Mouse (Mus musculus) limb, embryonic 14.5 days (tissue): ENCODE data around the gene Actn3. TPM values are rescaled to one million over a fixed set of nuclear protein-coding genes. Genes with fewer than 3 reads are reported as not detected.

ENCODE experiments used
- ATAC-seq: fragments of 200-750 bp; cut with Nextera tagmentation; 2 replicates; pipeline ENCODE4 v1.8.0; 2017; ENCODE audit warnings: low read depth, moderate number of reproducible peaks, moderate TSS enrichment; ENCODE audit not compliant: low FRiP score
- DNase-seq: peaks from one replicate; pipeline ENCODE4 v3.0.0-alpha.2; 2015; ENCODE audit warnings: low spot score
- H3K27ac ChIP-seq: fragments of 300-500 bp; sonication (generic); replicated peaks from 2 replicates; pipeline ENCODE4 v1.5.1; 2014; ENCODE audit warnings: low read depth, mild to moderate bottlenecking, low read length, moderate library complexity, mixed read lengths
- H3K27me3 ChIP-seq: fragments of 300-500 bp; sonication (generic); 2 replicates; pipeline ENCODE4 v1.6.1; 2014; ENCODE audit warnings: low read length, mixed read lengths; ENCODE audit not compliant: control insufficient read depth, insufficient read depth
- H3K36me3 ChIP-seq: fragments of 300-500 bp; sonication (generic); 2 replicates; pipeline ENCODE4 v1.6.1; 2014; ENCODE audit warnings: mild to moderate bottlenecking, low read length, moderate library complexity, mixed read lengths; ENCODE audit not compliant: control insufficient read depth, insufficient read depth
- H3K4me1 ChIP-seq: fragments of 300-500 bp; sonication (generic); 2 replicates; pipeline ENCODE4 v1.6.1; 2014; ENCODE audit warnings: antibody characterized with exemption, low read length, mixed read lengths; ENCODE audit not compliant: control insufficient read depth, insufficient read depth
- H3K4me2 ChIP-seq: fragments of 300-500 bp; sonication (generic); replicated peaks from 2 replicates; pipeline ENCODE4 v1.6.1; 2014; ENCODE audit warnings: low read depth, mild to moderate bottlenecking, low read length, moderate library complexity; ENCODE audit not compliant: severe bottlenecking
- H3K4me3 ChIP-seq: fragments of 300-500 bp; sonication (generic); replicated peaks from 2 replicates; pipeline ENCODE4 v1.5.1; 2014; ENCODE audit warnings: low read length
- H3K9ac ChIP-seq: fragments of 300-500 bp; sonication (generic); 2 replicates; pipeline ENCODE4 v1.6.1; 2014; ENCODE audit warnings: mild to moderate bottlenecking, low read depth, low read length, moderate library complexity; ENCODE audit not compliant: severe bottlenecking
- H3K9me3 ChIP-seq: fragments of 300-500 bp; sonication (generic); 2 replicates; pipeline ENCODE4 v1.6.1; 2016; ENCODE audit warnings: low read length; ENCODE audit not compliant: control insufficient read depth
- POLR2A ChIP-seq: fragments of 200-500 bp; IDR thresholded peaks from 2 replicates; pipeline ENCODE4 v1.8.0; 2012; ENCODE audit warnings: inconsistent platforms, mild to moderate bottlenecking, moderate library complexity, borderline replicate concordance; ENCODE audit not compliant: insufficient read depth, insufficient read length; ENCODE audit errors: extremely low read depth
- WGBS: fragments of 180-500 bp; shearing (Covaris S2); extraction: QIAGEN DNeasy Blood & Tissue Kit; methylation state at CpG from one replicate; pipeline ENCODE4 v1.1.7; 2014; 5-methylcytosine and 5-hydroxymethylcytosine counted together
- polyA plus RNA-seq, 2 experiments: library from polyadenylated mRNA; depleted of rRNA in 1 of 2; stranded (reverse) in 1 of 2; unstranded in 1 of 2; fragments of >200 nt; fragmentation: Nextera tagmentation in 1 of 2; extraction: Ambion mirVana in 1 of 2; gene quantifications; 2 replicates each; pipeline versions ENCODE4 v1.2.1 to v1.2.3; 2012 to 2014

The Actn3 gene
- polyA plus RNA-seq (2012; rRNA removed) (8.3 and 8.7 TPM in 2 replicates), polyA plus RNA-seq (2014; fragmentation: Nextera tagmentation; extraction: Ambion mirVana) (11.9 and 12.9 TPM in 2 replicates)

DNA sequence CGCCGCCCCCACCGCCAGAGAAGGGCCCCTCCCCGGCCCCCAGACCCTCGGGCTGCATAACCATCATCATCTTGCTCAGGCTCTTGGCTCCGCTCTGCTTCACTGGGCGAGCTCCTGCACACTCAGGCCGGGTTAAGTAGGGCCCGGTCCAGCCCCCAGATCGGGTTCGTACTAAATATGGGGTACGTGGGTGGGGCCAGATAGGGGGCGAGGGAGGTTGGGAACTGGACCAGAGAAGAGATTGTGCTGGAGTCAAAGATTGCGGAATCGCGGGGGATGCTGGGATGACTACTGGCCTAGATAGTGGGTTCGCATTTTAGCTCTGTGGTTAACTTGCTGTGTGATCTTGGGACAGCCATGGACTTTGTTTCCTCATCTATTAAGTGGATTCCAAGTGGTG, at the start of gene Actn3:
Gene Actn3 (minus strand): TSS at position 125 of the 400 bp plus-strand sequence.
- peak within 1 kb of the TSS; percentile 79 for H3K4me3 ChIP-seq
- no peaks in the 10 kb centered on the region for H3K27me3 ChIP-seq
- peak within 1 kb of the TSS; percentile 82 for H3K4me2 ChIP-seq
- H3K4me1 ChIP-seq = peaks cover 11% of the 10 kb centered on the region; the same call in 1 of the 2 replicates
- DNase-seq (no peak), ATAC-seq (no peak)
- WGBS = 6% methylated on average over 17 of the region's 17 CpGs
- no peaks in the 10 kb centered on the region for H3K36me3 ChIP-seq
- no peak for TF ChIP-seq POLR2A
- peak within 1 kb of the TSS; percentile 70 for H3K9ac ChIP-seq
- 0 out of 2 replicates have a peak within 1 kb of the TSS, but pooled peaks have one; percentile 26 for H3K27ac ChIP-seq
- no peaks in the 10 kb centered on the region for H3K9me3 ChIP-seq

DNA sequence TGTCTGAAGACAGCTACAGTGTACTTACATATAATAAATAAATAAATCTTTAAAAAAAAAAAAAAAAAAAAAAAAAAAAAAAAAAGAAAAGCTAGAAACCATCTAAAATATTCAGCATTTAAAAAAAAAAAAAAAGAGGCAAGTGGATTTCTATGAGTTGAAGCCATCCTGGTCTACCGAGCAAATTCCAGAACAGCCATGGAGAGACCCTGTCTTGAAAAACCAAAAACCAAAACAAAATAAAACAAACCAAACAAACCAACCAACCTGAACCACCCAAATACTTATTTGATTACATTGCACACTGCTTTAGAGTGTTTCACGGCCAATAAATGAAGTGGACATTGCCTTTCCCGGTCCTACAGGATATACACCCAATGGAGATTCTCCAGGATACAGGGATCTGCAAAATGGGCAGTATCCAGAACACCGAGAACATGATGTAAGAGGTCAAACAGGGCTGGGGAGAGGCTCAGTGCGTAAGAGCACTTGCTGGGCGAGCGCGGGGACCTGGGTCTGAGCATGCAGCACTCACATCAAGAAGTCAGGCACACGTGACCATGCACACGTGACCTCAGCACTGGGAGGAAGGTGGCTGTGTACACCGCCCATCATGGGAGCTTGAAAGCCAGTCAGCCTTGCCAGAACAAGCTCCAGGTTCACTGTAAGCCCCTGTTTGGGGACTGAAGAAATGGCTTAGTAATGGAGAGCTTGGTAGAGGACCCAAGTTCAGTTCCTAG, 47.6 kb upstream of the Actn3 start:
- 99% methylated on average over 11 of the region's 11 CpGs for WGBS

DNA sequence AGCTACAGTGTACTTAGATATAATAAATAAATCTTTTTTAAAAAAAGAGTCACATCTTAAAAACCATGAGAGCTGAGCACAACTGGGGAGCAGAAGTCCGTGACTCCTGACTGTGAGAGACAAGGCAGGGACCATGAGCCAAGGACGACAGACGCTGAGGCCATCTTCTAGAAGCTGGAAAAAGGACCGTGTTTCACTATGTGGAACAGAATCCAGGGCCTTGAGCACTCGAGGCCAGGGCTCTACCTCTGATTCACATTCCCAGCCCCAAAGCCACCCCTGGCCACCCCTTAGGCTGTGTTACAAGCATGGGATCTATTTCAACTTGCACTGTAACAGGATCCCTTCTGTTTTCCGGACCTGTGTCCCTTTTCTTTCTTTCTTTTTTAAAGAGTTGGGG, 41.9 kb upstream of the Actn3 start:
- no peak overlapping the region for H3K27ac ChIP-seq
- no peaks in the 10 kb centered on the region for H3K9me3 ChIP-seq
- ATAC-seq = no peak
- 81% methylated on average over 6 of the region's 6 CpGs for WGBS
- no peak overlapping the region for H3K4me3 ChIP-seq
- no peaks in the 10 kb centered on the region for H3K4me1 ChIP-seq
- no peak for DNase-seq
- H3K36me3 ChIP-seq = peaks cover 97% of the 10 kb centered on the region
- no peak for TF ChIP-seq POLR2A
- H3K4me2 ChIP-seq = no peak overlapping the region
- H3K9ac ChIP-seq = no peak overlapping the region
- H3K27me3 ChIP-seq = no peaks in the 10 kb centered on the region

More for the DNA sequence above, 47.6 kb upstream of the Actn3 start:
- TF ChIP-seq POLR2A = no peak
- peaks cover 9% of the 10 kb centered on the region; the same call in 1 of the 2 replicates for H3K4me1 ChIP-seq
- DNase-seq (no peak), ATAC-seq (no peak)
- H3K9ac ChIP-seq = no peak overlapping the region
- H3K4me3 ChIP-seq = no peak overlapping the region
- H3K27me3 ChIP-seq = no peaks in the 10 kb centered on the region
- H3K9me3 ChIP-seq = no peaks in the 10 kb centered on the region
- H3K36me3 ChIP-seq = peaks cover 57% of the 10 kb centered on the region
- H3K4me2 ChIP-seq = no peak overlapping the region
- no peak overlapping the region for H3K27ac ChIP-seq

DNA sequence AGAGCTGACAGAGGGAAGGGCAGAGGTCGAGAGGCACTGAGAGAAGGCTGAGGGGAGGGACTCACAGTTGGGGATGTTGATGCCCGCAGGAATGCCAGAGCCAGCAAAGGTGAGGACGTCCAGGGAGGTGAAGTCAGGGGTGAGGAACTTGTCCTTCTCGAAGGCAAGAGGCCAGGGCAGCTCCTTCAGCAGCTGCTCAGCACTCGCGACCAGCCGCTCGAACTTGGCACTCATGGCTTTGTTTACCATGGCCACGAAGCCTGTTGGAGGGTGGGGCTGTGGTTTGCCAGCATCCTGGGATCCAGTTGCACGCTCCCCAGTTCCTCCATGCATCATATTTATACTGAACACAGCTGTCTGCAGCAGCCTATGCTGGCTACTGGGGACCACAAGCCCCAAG, 39.1 kb upstream of the Actn3 start:
- no peaks in the 10 kb centered on the region for H3K9me3 ChIP-seq
- H3K4me2 ChIP-seq = no peak overlapping the region
- peaks cover 98% of the 10 kb centered on the region for H3K36me3 ChIP-seq
- 90% methylated on average over 9 of the region's 10 CpGs for WGBS
- ATAC-seq (no peak), DNase-seq (no peak)
- no peaks in the 10 kb centered on the region for H3K4me1 ChIP-seq
- no peak overlapping the region for H3K27ac ChIP-seq
- no peak for TF ChIP-seq POLR2A
- no peak overlapping the region for H3K4me3 ChIP-seq
- no peaks in the 10 kb centered on the region for H3K27me3 ChIP-seq
- H3K9ac ChIP-seq = no peak overlapping the region

DNA sequence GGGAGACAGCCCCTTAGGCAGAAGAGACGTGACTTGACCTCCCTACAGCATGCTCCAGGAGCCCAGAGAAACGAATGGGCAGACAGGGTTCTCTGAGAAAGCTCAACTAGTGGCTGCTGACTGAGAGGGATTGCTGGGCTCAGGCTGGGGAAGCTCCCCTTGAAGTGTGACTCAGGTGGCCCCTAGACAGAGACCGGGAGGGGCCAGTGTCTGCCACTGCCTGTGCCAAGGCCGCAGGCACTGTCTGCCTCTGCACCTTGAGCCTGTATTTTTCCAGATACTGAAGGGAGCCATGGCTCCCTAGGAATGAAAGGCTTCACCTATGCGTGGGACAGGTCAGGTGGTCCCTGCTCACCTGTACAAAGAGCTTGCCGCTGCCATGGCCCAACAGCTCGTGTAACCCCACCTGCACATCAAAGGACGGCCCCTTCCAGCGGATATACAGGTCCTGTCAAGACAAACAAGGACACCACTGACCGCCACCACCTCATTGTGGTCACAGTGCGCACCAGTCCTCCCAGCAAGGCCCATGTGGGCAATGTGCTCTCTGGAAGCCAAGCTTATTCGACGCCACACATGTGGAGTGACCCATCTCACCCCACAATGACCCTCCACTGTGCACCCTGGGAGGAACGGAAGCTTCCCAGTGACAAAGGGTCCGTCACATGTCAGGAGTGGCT, 38.4 kb upstream of the Actn3 start:
- H3K4me1 ChIP-seq = no peaks in the 10 kb centered on the region
- H3K4me2 ChIP-seq = no peak overlapping the region
- ATAC-seq = no peak
- H3K36me3 ChIP-seq = peaks cover 94% of the 10 kb centered on the region
- WGBS = 93% methylated on average over 15 of the region's 15 CpGs
- H3K27ac ChIP-seq = no peak overlapping the region
- no peak for DNase-seq
- H3K27me3 ChIP-seq = no peaks in the 10 kb centered on the region
- no peaks in the 10 kb centered on the region for H3K9me3 ChIP-seq
- no peak overlapping the region for H3K9ac ChIP-seq
- TF ChIP-seq POLR2A = no peak
- no peak overlapping the region for H3K4me3 ChIP-seq
